Mouse (Mus musculus) kidney, postnatal 25 days (tissue): ENCODE results near the gene Ppfia2.
A peak's percentile ranks its signal among the peaks of the same experiment; 100 is the strongest.

ENCODE experiments used
- DNase-seq, 2 experiments: peaks; one replicate each; pipeline ENCODE4 v3.0.0; 2021; ENCODE audit warnings: mixed read lengths in 2 of 2

Gene Ppfia2

DNA sequence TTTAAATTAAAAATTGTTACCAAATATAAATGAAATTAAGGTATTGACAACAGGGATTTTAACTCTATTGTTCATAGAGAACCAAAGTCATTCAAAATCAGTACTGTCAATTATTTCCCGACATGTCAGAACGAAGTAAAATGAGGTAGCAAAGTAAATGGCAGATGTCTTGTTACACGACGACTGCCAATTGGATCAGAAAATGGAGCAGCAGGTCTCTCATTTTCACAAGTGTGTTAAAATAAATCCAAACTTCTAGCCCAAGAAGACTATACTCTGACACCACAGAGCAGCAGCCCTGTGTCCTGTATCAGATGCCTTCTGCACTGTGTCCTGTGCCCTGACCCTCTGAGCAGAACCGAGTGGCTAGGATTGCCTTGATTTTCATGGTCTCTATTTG is 454.2 kb downstream of the Ppfia2 start:
- DNase-seq, result no peak

DNA sequence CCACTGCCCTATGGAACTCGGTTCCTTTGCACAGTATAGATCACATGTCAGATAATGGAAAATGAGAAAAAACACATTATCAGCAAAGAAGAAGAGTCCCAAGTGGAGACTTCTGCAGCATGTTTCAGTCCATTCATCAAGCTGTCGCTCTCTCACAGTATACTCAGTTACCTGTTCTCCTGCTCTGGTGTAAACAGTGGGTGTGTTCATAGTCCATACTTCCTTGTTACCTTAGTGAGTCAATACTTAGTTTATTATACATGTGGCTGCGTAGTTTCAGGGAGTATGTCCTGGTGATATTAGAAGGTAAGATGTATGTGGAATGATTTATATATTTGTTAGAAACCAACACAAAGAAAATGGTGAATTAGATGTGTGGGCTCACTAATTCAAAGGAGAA is 454.7 kb downstream of the Ppfia2 start:
- no peak for DNase-seq

GRCm38 (mm10) chr10:106928576-106929332 is 458.6 kb downstream of the Ppfia2 start:
- no peak for DNase-seq

- DNase-seq, result peak in 1 of 2 experiments; percentile 5
Measured at GRCm38 (mm10) chr10:106932571-106933073, 462.5 kb downstream of the Ppfia2 start.

GRCm38 (mm10) chr10:106936996-106937395 is 466.9 kb downstream of the Ppfia2 start:
- peak in 1 of 2 experiments; percentile 53 for DNase-seq

- DNase-seq, result no peak
Measured at GRCm38 (mm10) chr10:106938851-106939250, 468.7 kb downstream of the Ppfia2 start.

GRCm38 (mm10) chr10:106939441-106939840 is 469.3 kb downstream of the Ppfia2 start:
- no peak for DNase-seq

- no peak for DNase-seq
Measured at GRCm38 (mm10) chr10:106941380-106941779, 471.2 kb downstream of the Ppfia2 start.

DNA sequence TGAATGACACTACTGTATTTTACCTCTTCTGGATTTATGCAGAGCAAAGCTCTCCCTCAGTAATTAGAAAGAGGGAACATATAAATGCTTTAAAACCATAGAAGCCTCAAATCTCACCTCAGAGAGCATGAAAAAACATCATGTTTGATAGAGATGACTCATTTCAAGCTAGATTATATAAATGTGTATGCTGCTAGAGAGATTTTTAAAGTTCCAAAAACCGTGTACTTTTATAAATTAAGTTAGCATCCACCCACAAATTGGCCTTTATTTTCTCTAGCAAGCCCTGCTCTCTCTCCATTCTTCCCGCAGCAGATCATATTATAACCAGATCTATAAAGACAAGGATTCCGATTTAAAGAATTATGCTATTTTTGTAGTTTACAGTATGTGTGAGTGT is 488.9 kb downstream of the Ppfia2 start:
- DNase-seq, result no peak

DNA sequence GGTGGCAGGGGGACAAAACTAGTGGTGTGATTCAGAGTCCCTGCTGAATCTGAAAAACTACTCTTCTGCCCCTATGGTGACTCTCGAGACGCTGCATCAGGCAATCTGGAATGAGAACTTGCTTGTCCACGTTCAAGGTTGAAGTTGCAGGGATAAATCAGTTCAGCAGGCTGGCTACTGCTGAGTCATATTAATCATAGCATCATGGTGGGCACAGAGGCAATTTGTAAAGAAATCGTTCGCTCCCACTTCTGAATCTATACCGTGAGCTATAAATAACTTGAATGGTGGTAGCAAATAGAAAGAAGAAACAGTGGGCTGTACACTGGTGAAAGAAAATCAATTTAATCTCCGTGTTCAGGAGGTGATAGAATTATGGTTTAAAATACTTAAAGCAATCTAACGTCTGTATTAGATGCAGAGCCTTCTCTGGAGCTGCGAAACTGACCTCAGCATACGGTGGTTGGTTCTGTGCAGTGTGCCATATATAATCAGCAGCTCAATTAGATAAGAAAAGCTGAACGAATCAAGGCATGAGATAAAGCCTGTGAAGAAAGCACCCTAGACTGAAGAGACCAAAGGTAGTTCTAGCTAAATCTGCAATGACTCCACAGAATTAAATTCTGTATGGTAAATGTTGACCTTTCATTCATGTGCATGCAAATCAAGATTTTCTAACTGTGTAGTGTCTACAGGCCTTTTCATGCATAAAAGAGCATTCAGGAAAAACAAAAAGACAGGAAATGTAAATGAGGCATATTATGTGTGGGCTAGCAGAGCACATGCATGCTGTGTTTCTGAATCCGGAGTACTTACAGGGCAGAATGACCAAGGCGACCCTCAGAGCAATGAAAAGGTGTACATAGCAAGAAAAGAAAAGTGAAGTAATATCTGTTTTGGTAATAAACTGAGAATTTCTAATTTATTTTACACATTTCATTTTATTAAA is 505.3 kb downstream of the Ppfia2 start:
- DNase-seq, result no peak
